Mouse (Mus musculus): ENCODE results near the gene Dcp1a. TPM values are rescaled to one million over a fixed set of nuclear protein-coding genes. Genes with fewer than 3 reads are reported as not detected.

The Dcp1a gene
- polyA plus RNA-seq, 1 experiment = 37.8 TPM

DNA sequence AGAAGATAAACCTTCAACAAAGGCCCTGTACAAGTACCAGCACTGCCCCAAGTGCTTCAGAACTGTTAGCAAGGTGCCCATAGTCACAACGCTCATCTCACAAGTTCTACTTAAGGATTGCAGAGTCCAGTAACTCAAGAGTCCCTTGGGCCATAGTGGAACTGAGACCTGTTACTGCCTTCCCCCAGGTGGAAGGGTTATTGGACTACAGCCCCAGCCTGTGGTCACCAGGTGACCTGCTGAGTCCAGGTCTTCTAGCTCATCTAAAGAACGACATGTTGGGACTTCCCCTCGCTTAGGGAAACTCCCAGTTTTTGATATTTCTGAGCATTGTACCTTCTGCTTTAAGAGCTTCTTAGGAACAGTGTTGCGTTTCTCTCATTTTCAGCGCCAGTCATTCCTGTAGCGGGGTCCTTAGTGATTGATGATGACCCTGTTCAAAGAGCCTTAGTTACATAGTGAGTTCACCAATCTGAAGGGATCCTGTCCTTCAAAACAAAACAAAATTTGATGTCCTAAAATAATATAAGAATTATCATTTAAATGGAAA is 31.0 kb downstream of the Dcp1a start:
- 84% methylated on average over 6 of the region's 6 CpGs for WGBS
- no peak for TF ChIP-seq CTCF (IDR thresholded peaks at IDR 0.05; ENCODE audit: extremely low read depth, insufficient read depth, insufficient read length, insufficient replicate concordance)
- no peak for TF ChIP-seq POLR2A (IDR thresholded peaks at IDR 0.05; ENCODE audit: low read depth, low read length)
- Histone ChIP-seq H3K27ac (ENCODE audit: insufficient read depth, low read length) (no peak overlapping the region), H3K27me3 (ENCODE audit: control insufficient read depth, insufficient read depth, low read length) (no peaks in the 10 kb centered on the region), H3K4me1 (ENCODE audit: control insufficient read depth, insufficient read depth, insufficient read length) (no peaks in the 10 kb centered on the region), H3K36me3 (ENCODE audit: control insufficient read depth, insufficient read depth, low read length) (peaks cover 32% of the 10 kb centered on the region), H3K4me3 (ENCODE audit: extremely low read depth, insufficient read depth, insufficient read length) (no peak overlapping the region)
- DNase-seq (ENCODE audit: low read depth in 1 of 2, low spot score in 2 of 2) = no peak

DNA sequence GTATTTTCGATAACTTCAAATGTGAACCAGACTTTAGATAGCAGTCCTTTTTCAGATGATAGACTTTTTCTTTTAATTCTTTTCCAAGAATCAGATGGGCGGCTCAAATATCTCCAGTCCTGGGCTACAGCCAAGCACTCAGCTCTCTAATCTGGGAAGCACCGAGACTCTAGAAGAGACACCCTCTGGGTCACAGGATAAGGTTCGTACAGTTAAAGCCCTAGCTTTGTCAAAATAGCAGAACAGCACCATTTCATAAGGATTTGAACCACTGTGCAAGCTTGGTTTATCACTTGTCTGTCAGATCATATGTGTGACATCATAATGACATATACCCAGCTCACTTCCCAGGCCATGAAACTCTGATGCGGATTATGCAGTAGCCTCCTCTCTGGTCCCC is 33.6 kb downstream of the Dcp1a start:
- DNase-seq (ENCODE audit: low read depth in 1 of 2, low spot score in 2 of 2) = no peak
- 81% methylated on average over 5 of the region's 5 CpGs for WGBS
- peaks cover 21% of the 10 kb centered on the region for H3K36me3 ChIP-seq (ENCODE audit: control insufficient read depth, insufficient read depth, low read length)

DNA sequence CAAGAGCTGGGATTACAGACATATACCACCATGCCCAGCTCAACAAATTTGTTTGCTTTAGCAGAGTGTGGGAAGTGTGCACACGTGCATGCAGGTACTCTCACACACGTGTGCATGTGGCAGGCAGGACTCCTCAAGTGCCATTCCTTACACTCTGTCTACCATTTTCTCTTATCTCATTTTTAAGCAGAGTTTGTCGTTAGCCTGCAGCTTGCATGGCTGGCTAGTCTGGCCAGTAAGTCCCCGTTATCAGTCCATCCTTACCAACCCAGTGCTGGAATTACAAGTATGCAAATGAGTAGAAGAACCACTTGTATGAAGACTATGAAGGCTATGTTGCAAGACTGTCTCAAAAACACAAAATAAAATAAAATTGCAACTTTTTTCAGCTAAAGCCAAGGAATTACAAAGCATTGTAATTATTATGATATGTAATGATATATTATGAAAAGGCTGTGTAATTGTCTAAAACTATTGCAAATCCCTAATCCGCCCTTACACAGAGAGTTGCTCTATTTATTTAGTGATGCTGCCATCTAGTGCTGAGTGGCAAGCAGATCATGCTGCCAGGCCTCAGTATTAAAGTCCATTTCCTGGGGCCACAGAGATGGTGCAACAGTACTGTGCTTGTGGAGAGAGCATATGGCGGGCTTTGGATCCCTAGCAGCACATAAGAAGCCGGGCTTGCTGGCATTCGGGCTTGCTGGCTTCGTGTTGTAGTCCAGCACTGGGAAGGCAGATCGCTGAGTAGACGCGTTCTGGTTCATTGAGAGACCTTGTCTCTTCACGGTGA is 36.8 kb downstream of the Dcp1a start:
- no peak for DNase-seq (ENCODE audit: low read depth in 1 of 2, low spot score in 2 of 2)
- Histone ChIP-seq H3K27ac (ENCODE audit: insufficient read depth, low read length) (no peak overlapping the region), H3K4me3 (ENCODE audit: extremely low read depth, insufficient read depth, insufficient read length) (no peak overlapping the region), H3K4me1 (ENCODE audit: control insufficient read depth, insufficient read depth, insufficient read length) (no peaks in the 10 kb centered on the region), H3K27me3 (ENCODE audit: control insufficient read depth, insufficient read depth, low read length) (no peaks in the 10 kb centered on the region), H3K36me3 (ENCODE audit: control insufficient read depth, insufficient read depth, low read length) (peaks cover 37% of the 10 kb centered on the region)
- 87% methylated on average over 13 of the region's 13 CpGs for WGBS
- TF ChIP-seq POLR2A (IDR thresholded peaks at IDR 0.05; ENCODE audit: low read depth, low read length) (no peak), CTCF (IDR thresholded peaks at IDR 0.05; ENCODE audit: extremely low read depth, insufficient read depth, insufficient read length, insufficient replicate concordance) (no peak)

More for the DNA sequence above, 33.6 kb downstream of the Dcp1a start:
- Histone ChIP-seq H3K4me1 (ENCODE audit: control insufficient read depth, insufficient read depth, insufficient read length) (no peaks in the 10 kb centered on the region), H3K4me3 (ENCODE audit: extremely low read depth, insufficient read depth, insufficient read length) (no peak overlapping the region), H3K27me3 (ENCODE audit: control insufficient read depth, insufficient read depth, low read length) (no peaks in the 10 kb centered on the region), H3K27ac (ENCODE audit: insufficient read depth, low read length) (no peak overlapping the region)
- TF ChIP-seq CTCF (IDR thresholded peaks at IDR 0.05; ENCODE audit: extremely low read depth, insufficient read depth, insufficient read length, insufficient replicate concordance) = no peak
- no peak for TF ChIP-seq POLR2A (IDR thresholded peaks at IDR 0.05; ENCODE audit: low read depth, low read length)

DNA sequence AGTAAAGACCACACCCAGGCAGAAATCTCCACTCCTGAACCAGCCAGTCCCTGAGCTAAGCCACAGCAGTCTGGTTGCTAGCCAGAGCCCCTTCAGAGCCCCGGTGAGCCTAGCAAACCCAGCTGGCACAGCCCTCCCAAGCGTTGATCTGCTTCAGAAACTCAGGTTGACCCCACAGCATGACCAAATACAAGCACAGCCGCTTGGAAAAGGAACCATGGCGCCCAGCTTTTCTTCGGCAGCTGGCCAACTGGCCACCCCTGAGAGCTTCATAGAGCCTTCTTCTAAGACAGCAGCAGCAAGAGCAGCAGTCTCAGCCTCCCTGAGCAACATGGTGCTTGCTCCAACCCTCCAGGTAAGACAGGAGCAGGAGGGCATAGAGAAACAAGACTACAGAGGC is 40.0 kb downstream of the Dcp1a start:
- Histone ChIP-seq H3K4me3 (ENCODE audit: extremely low read depth, insufficient read depth, insufficient read length) (no peak overlapping the region), H3K36me3 (ENCODE audit: control insufficient read depth, insufficient read depth, low read length) (peaks cover 47% of the 10 kb centered on the region), H3K4me1 (ENCODE audit: control insufficient read depth, insufficient read depth, insufficient read length) (no peaks in the 10 kb centered on the region), H3K27me3 (ENCODE audit: control insufficient read depth, insufficient read depth, low read length) (no peaks in the 10 kb centered on the region), H3K27ac (ENCODE audit: insufficient read depth, low read length) (no peak overlapping the region)
- TF ChIP-seq POLR2A (IDR thresholded peaks at IDR 0.05; ENCODE audit: low read depth, low read length) (no peak), CTCF (IDR thresholded peaks at IDR 0.05; ENCODE audit: extremely low read depth, insufficient read depth, insufficient read length, insufficient replicate concordance) (no peak)
- WGBS = 93% methylated on average over 5 of the region's 5 CpGs
- no peak for DNase-seq (ENCODE audit: low read depth in 1 of 2, low spot score in 2 of 2)

- WGBS = 94% methylated on average over 6 of the region's 6 CpGs
These were observed 44.0 kb downstream of the Dcp1a start for GRCm38 (mm10) chr14:30523356-30523755.

DNA sequence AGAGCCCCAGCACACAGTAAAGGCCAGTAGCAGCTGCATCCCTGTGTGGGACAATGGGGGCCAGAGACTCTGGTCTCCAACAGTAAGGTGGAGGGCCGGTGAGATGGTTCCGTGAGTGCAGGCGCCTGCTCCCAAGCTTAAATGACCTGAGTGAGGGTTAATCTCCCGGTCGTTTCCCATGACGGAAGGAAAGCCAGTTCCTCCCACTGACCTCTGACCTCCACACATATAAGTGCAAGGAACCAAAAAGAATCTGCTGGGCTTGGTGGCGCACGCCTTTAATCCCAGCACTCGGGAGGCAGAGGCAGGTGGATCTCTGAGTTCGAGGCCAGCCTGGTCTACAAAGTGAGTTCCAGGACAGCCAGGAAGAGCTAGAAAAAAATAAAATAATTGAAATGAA is 49.1 kb downstream of the Dcp1a start:
- 93% methylated on average over 10 of the region's 10 CpGs for WGBS
- no peak for DNase-seq (ENCODE audit: low read depth in 1 of 2, low spot score in 2 of 2)

More at GRCm38 (mm10) chr14:30523356-30523755, 44.0 kb downstream of the Dcp1a start:
- Histone ChIP-seq H3K27ac (ENCODE audit: insufficient read depth, low read length) (no peak overlapping the region), H3K4me1 (ENCODE audit: control insufficient read depth, insufficient read depth, insufficient read length) (no peaks in the 10 kb centered on the region), H3K27me3 (ENCODE audit: control insufficient read depth, insufficient read depth, low read length) (no peaks in the 10 kb centered on the region), H3K36me3 (ENCODE audit: control insufficient read depth, insufficient read depth, low read length) (peaks cover 63% of the 10 kb centered on the region), H3K4me3 (ENCODE audit: extremely low read depth, insufficient read depth, insufficient read length) (no peak overlapping the region)
- no peak for TF ChIP-seq POLR2A (IDR thresholded peaks at IDR 0.05; ENCODE audit: low read depth, low read length)
- no peak for TF ChIP-seq CTCF (IDR thresholded peaks at IDR 0.05; ENCODE audit: extremely low read depth, insufficient read depth, insufficient read length, insufficient replicate concordance)
- no peak for DNase-seq (ENCODE audit: low read depth in 1 of 2, low spot score in 2 of 2)

DNA sequence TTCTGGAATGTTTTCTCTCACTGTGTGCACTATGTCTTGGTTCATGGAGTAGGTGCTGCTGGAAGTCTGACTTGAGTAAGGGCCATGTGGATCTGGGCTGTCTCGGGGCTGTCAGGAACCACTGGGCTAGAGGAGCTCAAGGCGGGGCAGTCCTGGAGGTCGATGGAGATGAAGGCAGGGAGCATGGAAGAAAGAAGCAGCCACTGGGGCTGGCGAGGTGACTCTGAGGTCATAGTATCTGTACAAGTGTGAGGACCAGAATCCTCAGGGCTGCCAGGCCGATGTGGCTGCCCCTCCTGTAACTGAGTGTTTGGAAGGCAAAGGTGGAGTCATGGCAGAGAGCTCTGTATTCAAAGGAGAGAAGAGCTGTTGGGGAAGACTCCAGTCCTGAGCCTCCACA is 49.6 kb downstream of the Dcp1a start:
- Histone ChIP-seq H3K27ac (ENCODE audit: insufficient read depth, low read length) (no peak overlapping the region), H3K27me3 (ENCODE audit: control insufficient read depth, insufficient read depth, low read length) (no peaks in the 10 kb centered on the region), H3K36me3 (ENCODE audit: control insufficient read depth, insufficient read depth, low read length) (peaks cover 21% of the 10 kb centered on the region), H3K4me1 (ENCODE audit: control insufficient read depth, insufficient read depth, insufficient read length) (no peaks in the 10 kb centered on the region), H3K4me3 (ENCODE audit: extremely low read depth, insufficient read depth, insufficient read length) (no peak overlapping the region)
- TF ChIP-seq CTCF (IDR thresholded peaks at IDR 0.05; ENCODE audit: extremely low read depth, insufficient read depth, insufficient read length, insufficient replicate concordance) (no peak), POLR2A (IDR thresholded peaks at IDR 0.05; ENCODE audit: low read depth, low read length) (no peak)
- no peak for DNase-seq (ENCODE audit: low read depth in 1 of 2, low spot score in 2 of 2)
- 86% methylated on average over 5 of the region's 5 CpGs for WGBS

More for the DNA sequence above, 49.1 kb downstream of the Dcp1a start:
- H3K4me3 ChIP-seq (ENCODE audit: extremely low read depth, insufficient read depth, insufficient read length) = no peak overlapping the region
- H3K27me3 ChIP-seq (ENCODE audit: control insufficient read depth, insufficient read depth, low read length) = no peaks in the 10 kb centered on the region
- H3K27ac ChIP-seq (ENCODE audit: insufficient read depth, low read length) = no peak overlapping the region
- no peak for TF ChIP-seq POLR2A (IDR thresholded peaks at IDR 0.05; ENCODE audit: low read depth, low read length)
- no peak for TF ChIP-seq CTCF (IDR thresholded peaks at IDR 0.05; ENCODE audit: extremely low read depth, insufficient read depth, insufficient read length, insufficient replicate concordance)
- H3K36me3 ChIP-seq (ENCODE audit: control insufficient read depth, insufficient read depth, low read length) = peaks cover 26% of the 10 kb centered on the region
- H3K4me1 ChIP-seq (ENCODE audit: control insufficient read depth, insufficient read depth, insufficient read length) = no peaks in the 10 kb centered on the region
